Mouse (Mus musculus) ES-E14 (cell line): ENCODE measurements around the gene Mgat1.

Experiments used
- CHD2 ChIP-seq: IDR thresholded peaks from 2 replicates; pipeline ENCODE4 v1.6.1; 2014; ENCODE audit warnings: mild to moderate bottlenecking, low read depth, low read length, inconsistent platforms
- MAFK ChIP-seq: IDR thresholded peaks from 2 replicates; pipeline ENCODE4 v1.6.1; 2014; ENCODE audit warnings: mild to moderate bottlenecking, low read depth, low read length, inconsistent platforms; ENCODE audit not compliant: insufficient read depth
- ZC3H11A ChIP-seq: IDR thresholded peaks from 2 replicates; pipeline ENCODE4 v1.6.1; 2012; ENCODE audit warnings: low read depth, mild to moderate bottlenecking, inconsistent platforms, low read length, borderline replicate concordance
- ZNF384 ChIP-seq: IDR thresholded peaks from 2 replicates; pipeline ENCODE4 v1.6.1; 2012; ENCODE audit warnings: low read depth, low read length, inconsistent platforms

- no peak for TF ChIP-seq CHD2
- TF ChIP-seq ZC3H11A = no peak
- no peak for TF ChIP-seq MAFK
- no peak for TF ChIP-seq ZNF384
Measured at GRCm38 (mm10) chr11:49205080-49205590, 38.9 kb upstream of the Mgat1 start.
